Mouse (Mus musculus): ENCODE results near the gene Olfr292. TPM values are rescaled to one million over a fixed set of nuclear protein-coding genes. Genes with fewer than 3 reads are reported as not detected.

Gene Olfr292
- not detected for total RNA-seq (2021)
- polyA plus RNA-seq (2012; rRNA removed): not detected in 2 replicates
- long read RNA-seq: 0 reads

DNA sequence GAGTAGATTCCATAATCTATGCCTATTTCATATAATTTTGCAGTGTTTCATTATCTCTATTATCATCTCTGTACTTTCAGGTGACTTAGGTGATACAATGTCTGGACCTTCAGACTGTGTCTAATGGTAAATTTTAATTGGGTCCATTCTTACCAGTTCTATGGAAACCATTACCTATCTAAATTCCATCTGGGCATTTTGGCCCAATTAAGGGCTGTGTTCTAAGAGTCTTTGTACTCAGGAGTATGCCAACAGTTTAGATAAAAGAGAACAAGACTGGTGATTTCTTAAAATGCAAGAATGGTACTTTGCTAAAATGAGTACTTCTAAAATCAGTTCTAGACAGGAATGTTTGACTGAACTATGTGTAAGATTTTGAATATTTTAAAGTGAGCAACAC, at the start of gene Olfr292:
Olfr292 (plus strand) TSS at position 301 of the 400 bp plus-strand sequence.
- DNase-seq: no peak

DNA sequence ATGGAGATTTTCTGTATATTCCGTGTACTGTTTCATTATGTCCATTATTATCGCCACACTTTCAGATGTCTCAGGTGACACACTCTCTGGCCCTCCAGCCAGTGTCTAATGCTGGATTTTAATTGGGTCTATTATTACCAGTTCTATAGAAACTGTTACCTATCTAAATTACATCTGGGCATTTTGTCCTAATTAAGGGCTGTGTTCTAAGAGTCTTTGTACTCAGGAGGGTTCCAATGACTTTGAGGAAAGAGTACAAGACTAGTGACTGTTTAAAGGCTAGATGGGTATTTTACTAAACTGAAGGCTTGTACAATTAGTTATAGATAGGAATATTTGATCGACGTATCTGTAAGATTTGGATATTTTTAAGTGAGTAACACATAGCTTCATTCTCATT, 39.4 kb upstream of the Olfr292 start, which contains the start of gene Olfr293:
Olfr293 (plus strand) TSS at position 301 of the 400 bp plus-strand sequence.
- DNase-seq: no peak

DNA sequence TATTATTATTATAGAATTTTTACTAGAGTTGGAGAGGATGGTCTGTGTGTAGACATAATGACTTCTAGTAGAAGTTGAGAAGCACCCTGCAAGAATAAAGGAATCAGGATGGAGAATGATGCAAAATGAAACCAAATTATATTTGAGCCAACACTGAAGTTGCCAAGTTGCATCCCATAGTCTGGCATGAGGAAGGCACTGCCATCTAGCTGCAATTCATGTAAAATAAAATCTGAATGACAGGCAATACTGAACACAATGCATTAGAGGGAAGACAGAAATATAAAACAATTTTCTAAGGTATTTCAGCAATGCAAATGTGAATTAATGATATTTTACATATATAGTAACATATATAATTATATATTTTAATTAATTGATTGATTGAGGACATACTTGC, 36.9 kb downstream of the Olfr292 start:
- DNase-seq: no peak

Other genes with a start within 250 kb of the Olfr292 start
- gene Olfr299, start 228.4 kb upstream of the Olfr292 start, total RNA-seq (2021): not detected
- not detected in 2 replicates for gene Olfr299, start 228.4 kb upstream of the Olfr292 start, polyA plus RNA-seq (2012; rRNA removed)
- not detected for gene Olfr298, start 195.8 kb upstream of the Olfr292 start, total RNA-seq (2021)
- gene Olfr298, start 195.8 kb upstream of the Olfr292 start, polyA plus RNA-seq (2012; rRNA removed): not detected in 2 replicates
- gene Olfr297, start 168.4 kb upstream of the Olfr292 start, total RNA-seq (2021): not detected
- not detected in 2 replicates for gene Olfr297, start 168.4 kb upstream of the Olfr292 start, polyA plus RNA-seq (2012; rRNA removed)
- not detected for gene Olfr295, start 104.5 kb upstream of the Olfr292 start, total RNA-seq (2021)
- gene Olfr295, start 104.5 kb upstream of the Olfr292 start, polyA plus RNA-seq (2012; rRNA removed): not detected in 2 replicates
- not detected for gene Olfr294, start 71.7 kb upstream of the Olfr292 start, total RNA-seq (2021)
- not detected in 2 replicates for gene Olfr294, start 71.7 kb upstream of the Olfr292 start, polyA plus RNA-seq (2012; rRNA removed)
- gene Olfr293, start 39.3 kb upstream of the Olfr292 start, total RNA-seq (2021): not detected
- gene Olfr293, start 39.3 kb upstream of the Olfr292 start, polyA plus RNA-seq (2012; rRNA removed): not detected in 2 replicates
- gene Folh1, start 87.6 kb downstream of the Olfr292 start, total RNA-seq (2021): under 1 TPM; 0.72 to 0.97 TPM
- gene Folh1, start 87.6 kb downstream of the Olfr292 start, polyA plus RNA-seq (2012; rRNA removed): 0.03 and 0.36 TPM in 2 replicates
- gene Vmn2r77, start 106.7 kb downstream of the Olfr292 start, total RNA-seq (2021): not detected
- gene Vmn2r77, start 106.7 kb downstream of the Olfr292 start, polyA plus RNA-seq (2012; rRNA removed): not detected in 2 replicates
- gene Vmn2r78, start 226.8 kb downstream of the Olfr292 start, total RNA-seq (2021): not detected
- not detected in 2 replicates for gene Vmn2r78, start 226.8 kb downstream of the Olfr292 start, polyA plus RNA-seq (2012; rRNA removed)